Mouse (Mus musculus) midbrain, embryonic 12.5 days (tissue): Measurements from ENCODE around the gene Ank3. TPM values are rescaled to one million over a fixed set of nuclear protein-coding genes. Genes with fewer than 3 reads are reported as not detected.
A peak's percentile ranks its signal among the peaks of the same experiment; 100 is the strongest.

Experiments used
- ATAC-seq: fragments of 200-750 bp; cut with Nextera tagmentation; 2 replicates; pipeline ENCODE4 v1.8.0; 2017; ENCODE audit warnings: low read depth, moderate TSS enrichment, moderate library complexity; ENCODE audit not compliant: low FRiP score
- H3K27ac ChIP-seq: fragments of 300-500 bp; sonication (generic); replicated peaks from 2 replicates; pipeline ENCODE4 v1.5.1; 2016; ENCODE audit warnings: mild to moderate bottlenecking
- H3K27me3 ChIP-seq: fragments of 300-500 bp; sonication (generic); 2 replicates; pipeline ENCODE4 v1.6.1; 2016; ENCODE audit warnings: mild to moderate bottlenecking
- H3K36me3 ChIP-seq: fragments of 300-500 bp; sonication (generic); 2 replicates; pipeline ENCODE4 v1.6.1; 2016
- H3K4me1 ChIP-seq: fragments of 300-500 bp; sonication (generic); 2 replicates; pipeline ENCODE4 v1.6.1; 2016
- H3K4me2 ChIP-seq: fragments of 300-500 bp; sonication (generic); replicated peaks from 2 replicates; pipeline ENCODE4 v1.6.1; 2016; ENCODE audit warnings: mild to moderate bottlenecking, moderate library complexity
- H3K4me3 ChIP-seq: fragments of 300-500 bp; sonication (generic); 2 replicates; pipeline ENCODE4 v1.5.1; 2016; ENCODE audit warnings: mild to moderate bottlenecking
- H3K9ac ChIP-seq: fragments of 300-500 bp; sonication (generic); replicated peaks from 2 replicates; pipeline ENCODE4 v1.6.1; 2016; ENCODE audit warnings: mild to moderate bottlenecking, moderate library complexity
- H3K9me3 ChIP-seq: fragments of 300-500 bp; sonication (generic); 2 replicates; pipeline ENCODE4 v1.6.1; 2016; ENCODE audit warnings: mild to moderate bottlenecking
- WGBS: fragments of 180-500 bp; shearing (Covaris S2); methylation state at CpG from one replicate; pipeline ENCODE4 v1.1.7; 2016; 5-methylcytosine and 5-hydroxymethylcytosine counted together
- polyA plus RNA-seq: library from polyadenylated mRNA; unstranded; fragments of >200 nt; fragmentation: Nextera tagmentation; extraction: Ambion mirVana; gene quantifications from 2 replicates; pipeline ENCODE4 v1.2.1, GENCODE M21; 2016

Ank3 gene
- polyA plus RNA-seq, 1 experiment from 2014 or later = 86.9 TPM

DNA sequence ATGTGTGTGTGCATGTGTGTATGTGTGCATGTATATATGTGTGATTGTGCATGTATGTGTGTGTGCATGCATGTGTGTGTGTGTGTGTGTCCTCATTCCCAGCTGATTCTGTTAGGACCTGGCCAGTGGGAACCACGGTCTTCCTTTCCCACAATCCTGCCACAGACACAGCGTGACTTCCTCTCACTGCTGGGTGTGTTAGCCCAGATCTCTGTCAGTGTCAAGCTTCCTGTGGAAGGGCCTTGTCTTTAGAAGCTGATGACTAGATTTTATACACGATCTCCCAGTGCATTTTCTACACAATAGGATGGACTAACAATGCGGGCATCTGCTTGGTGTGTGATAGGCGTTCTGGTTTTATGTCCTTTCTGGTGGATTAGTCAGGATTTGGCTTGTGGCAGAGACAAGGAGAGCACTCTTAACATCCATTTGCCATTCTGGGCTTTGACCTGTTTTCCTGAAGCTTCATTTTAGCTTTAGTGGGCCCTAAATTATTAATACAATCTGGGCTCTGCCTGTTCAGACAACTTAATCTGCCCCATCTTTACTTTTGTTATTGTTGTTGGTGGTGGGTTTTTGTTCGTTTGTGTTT is 322.4 kb downstream of the Ank3 start:
- Histone ChIP-seq H3K27me3 (no peaks in the 10 kb centered on the region), H3K36me3 (no peaks in the 10 kb centered on the region), H3K27ac (peak overlapping the region; percentile 75), H3K4me3 (no peak overlapping the region), H3K4me1 (peaks cover 26% of the 10 kb centered on the region), H3K9me3 (no peaks in the 10 kb centered on the region), H3K4me2 (peak overlapping the region; percentile 25; the same call in 1 of the 2 replicates), H3K9ac (no peak overlapping the region)
- 31% methylated on average over 6 of the region's 6 CpGs for WGBS
- no peak for ATAC-seq

DNA sequence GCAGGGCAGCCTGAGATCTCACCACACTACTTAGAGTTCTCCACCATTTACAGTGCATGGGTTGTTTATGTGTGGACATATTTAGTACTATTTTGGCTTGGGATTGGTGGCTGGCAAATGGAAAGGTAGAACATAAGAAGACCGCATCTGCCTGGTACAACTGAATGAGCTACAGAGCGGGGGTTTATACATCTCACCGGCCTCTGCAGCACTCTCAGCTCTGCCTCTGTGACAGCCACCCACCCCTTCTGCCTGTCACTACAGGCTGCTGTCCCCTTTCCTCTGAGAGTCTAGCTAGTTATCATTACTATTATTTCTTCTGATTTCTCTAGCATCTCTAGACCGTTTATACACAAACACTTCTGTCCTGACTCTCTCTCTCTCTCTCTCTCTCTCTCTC is 325.6 kb downstream of the Ank3 start:
- H3K36me3 ChIP-seq = no peaks in the 10 kb centered on the region
- WGBS = 96% methylated on average over 4 of the region's 4 CpGs
- H3K27ac ChIP-seq = no peak overlapping the region
- H3K4me3 ChIP-seq = no peak overlapping the region
- H3K9ac ChIP-seq = no peak overlapping the region
- ATAC-seq = no peak
- H3K9me3 ChIP-seq = no peaks in the 10 kb centered on the region
- peaks cover 26% of the 10 kb centered on the region for H3K4me1 ChIP-seq
- no peaks in the 10 kb centered on the region for H3K27me3 ChIP-seq
- H3K4me2 ChIP-seq = no peak overlapping the region

DNA sequence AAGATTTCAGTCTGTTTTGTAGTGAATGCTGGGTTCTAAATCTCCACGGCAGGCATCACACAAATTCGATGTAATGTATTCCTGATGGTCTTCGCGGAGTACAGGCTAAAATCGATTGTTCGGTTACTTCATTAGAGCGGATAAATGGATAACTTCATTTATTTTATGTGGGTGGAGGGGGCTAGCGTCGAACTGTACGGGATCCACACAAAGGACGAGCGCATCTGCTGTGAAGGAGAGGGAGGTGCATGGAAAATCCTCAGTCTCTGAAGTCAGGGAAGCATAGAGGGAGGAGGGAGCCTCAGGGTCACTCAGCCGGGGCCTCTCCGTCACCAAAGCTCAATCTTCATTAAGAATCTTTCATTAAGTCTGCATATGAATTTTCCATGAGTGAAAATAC is 326.5 kb downstream of the Ank3 start:
- WGBS = 70% methylated on average over 14 of the region's 14 CpGs
- Histone ChIP-seq H3K9ac (no peak overlapping the region), H3K9me3 (no peaks in the 10 kb centered on the region), H3K4me3 (no peak overlapping the region), H3K27ac (no peak overlapping the region), H3K36me3 (no peaks in the 10 kb centered on the region), H3K4me1 (peaks cover 22% of the 10 kb centered on the region), H3K4me2 (no peak overlapping the region), H3K27me3 (no peaks in the 10 kb centered on the region)
- ATAC-seq = peak; percentile 31; the same call in 1 of the 2 replicates

DNA sequence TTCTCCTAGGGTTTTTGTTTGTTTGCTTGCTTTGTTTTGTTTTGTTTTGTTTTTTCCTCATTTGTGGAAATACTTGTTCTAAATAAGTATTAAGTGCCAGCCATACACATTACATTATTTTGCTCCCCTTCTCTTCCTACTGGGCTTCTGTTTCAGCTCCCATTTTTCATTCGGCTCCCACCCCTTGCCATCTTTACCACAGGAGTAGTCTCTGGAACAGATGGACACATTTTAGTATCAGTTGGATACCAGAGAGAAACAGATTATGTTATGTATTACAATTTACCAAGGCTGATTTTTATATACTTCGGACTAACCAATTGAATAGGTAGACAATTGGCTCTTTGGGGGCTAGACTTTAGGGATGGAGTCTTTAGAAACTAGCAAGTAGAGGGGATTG is 327.7 kb downstream of the Ank3 start:
- peaks cover 23% of the 10 kb centered on the region for H3K4me1 ChIP-seq
- no peak for ATAC-seq
- H3K9ac ChIP-seq = no peak overlapping the region
- H3K36me3 ChIP-seq = no peaks in the 10 kb centered on the region
- H3K4me3 ChIP-seq = no peak overlapping the region
- H3K4me2 ChIP-seq = no peak overlapping the region
- H3K9me3 ChIP-seq = no peaks in the 10 kb centered on the region
- WGBS = 97% methylated on average over 2 of the region's 2 CpGs
- H3K27me3 ChIP-seq = no peaks in the 10 kb centered on the region
- no peak overlapping the region for H3K27ac ChIP-seq

- 84% methylated on average over 7 of the region's 7 CpGs for WGBS
- H3K27me3 ChIP-seq = no peaks in the 10 kb centered on the region
Observed at GRCm38 (mm10) chr10:69726806-69727205, 328.2 kb downstream of the Ank3 start.

GRCm38 (mm10) chr10:69728876-69729275 is 330.3 kb downstream of the Ank3 start:
- Histone ChIP-seq H3K9ac (no peak overlapping the region), H3K4me1 (peaks cover 23% of the 10 kb centered on the region)
- ATAC-seq = no peak

More at GRCm38 (mm10) chr10:69726806-69727205, 328.2 kb downstream of the Ank3 start:
- Histone ChIP-seq H3K36me3 (no peaks in the 10 kb centered on the region), H3K9ac (no peak overlapping the region), H3K9me3 (no peaks in the 10 kb centered on the region), H3K4me3 (no peak overlapping the region), H3K4me2 (no peak overlapping the region), H3K27ac (no peak overlapping the region), H3K4me1 (peaks cover 23% of the 10 kb centered on the region)
- ATAC-seq = no peak

GRCm38 (mm10) chr10:69730351-69730871 is 331.8 kb downstream of the Ank3 start:
- H3K4me1 ChIP-seq = peaks cover 17% of the 10 kb centered on the region
- H3K4me3 ChIP-seq = no peak overlapping the region
- H3K4me2 ChIP-seq = no peak overlapping the region
- H3K36me3 ChIP-seq = no peaks in the 10 kb centered on the region
- H3K27me3 ChIP-seq = no peaks in the 10 kb centered on the region
- no peak overlapping the region; the same call in 1 of the 2 replicates for H3K9ac ChIP-seq
- H3K9me3 ChIP-seq = no peaks in the 10 kb centered on the region
- no peak for ATAC-seq
- H3K27ac ChIP-seq = 0 out of 2 replicates have a peak overlapping the region, but pooled peaks have one; percentile 46
- WGBS = 66% methylated on average over 10 of the region's 10 CpGs

More at GRCm38 (mm10) chr10:69728876-69729275, 330.3 kb downstream of the Ank3 start:
- 75% methylated on average over 6 of the region's 6 CpGs for WGBS
- Histone ChIP-seq H3K9me3 (no peaks in the 10 kb centered on the region), H3K4me3 (no peak overlapping the region), H3K27me3 (no peaks in the 10 kb centered on the region), H3K36me3 (no peaks in the 10 kb centered on the region), H3K4me2 (no peak overlapping the region), H3K27ac (no peak overlapping the region)

DNA sequence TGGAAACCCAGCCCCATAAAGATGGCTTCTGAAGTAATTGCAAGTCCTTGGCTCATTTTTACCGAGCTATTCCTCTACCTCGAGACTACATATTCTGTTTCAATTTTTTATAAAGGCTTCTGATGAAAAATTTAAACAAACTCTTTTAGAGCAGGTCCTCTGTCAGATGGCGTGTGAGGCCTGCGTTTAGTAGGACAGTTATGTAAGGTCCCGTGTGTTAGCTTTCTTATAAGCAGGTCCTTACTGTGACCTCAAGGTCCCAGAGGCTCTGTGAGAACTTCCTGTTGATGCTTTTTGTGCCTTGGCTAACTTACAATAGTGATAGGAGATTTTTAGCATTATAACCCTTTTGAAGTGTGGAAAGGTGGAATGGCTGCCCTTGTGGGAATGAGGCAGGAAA is 332.8 kb downstream of the Ank3 start:
- no peak for ATAC-seq
- H3K4me3 ChIP-seq = no peak overlapping the region
- no peak overlapping the region for H3K9ac ChIP-seq
- no peaks in the 10 kb centered on the region for H3K27me3 ChIP-seq
- WGBS = 84% methylated on average over 5 of the region's 5 CpGs
- no peaks in the 10 kb centered on the region for H3K36me3 ChIP-seq
- peaks cover 17% of the 10 kb centered on the region for H3K4me1 ChIP-seq
- H3K9me3 ChIP-seq = no peaks in the 10 kb centered on the region
- H3K27ac ChIP-seq = no peak overlapping the region
- no peak overlapping the region for H3K4me2 ChIP-seq

DNA sequence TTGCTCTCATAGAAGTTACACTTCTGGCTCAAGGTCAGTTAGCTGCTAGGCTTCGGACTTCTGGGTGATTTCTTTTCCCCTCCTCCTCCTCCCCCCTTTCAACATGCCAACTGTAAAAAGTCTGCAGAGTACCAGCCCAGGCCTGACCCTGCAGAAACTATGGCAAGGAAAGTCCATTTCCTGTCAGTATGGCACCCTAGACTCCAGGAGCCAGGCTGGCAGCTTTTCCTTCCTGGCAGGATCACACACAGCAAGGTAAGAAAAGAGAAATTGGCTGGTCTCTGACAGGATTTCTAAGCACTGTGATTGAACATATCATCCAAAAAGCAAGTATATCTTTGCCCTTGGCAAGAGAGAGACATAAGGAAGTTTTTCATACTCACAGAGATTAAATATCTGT is 333.3 kb downstream of the Ank3 start:
- Histone ChIP-seq H3K4me3 (no peak overlapping the region), H3K9me3 (no peaks in the 10 kb centered on the region), H3K4me2 (no peak overlapping the region), H3K9ac (no peak overlapping the region), H3K27ac (no peak overlapping the region), H3K27me3 (no peaks in the 10 kb centered on the region), H3K36me3 (no peaks in the 10 kb centered on the region), H3K4me1 (peaks cover 17% of the 10 kb centered on the region)
- ATAC-seq = no peak
- WGBS = 88% methylated on average over 1 of the region's 1 CpGs

DNA sequence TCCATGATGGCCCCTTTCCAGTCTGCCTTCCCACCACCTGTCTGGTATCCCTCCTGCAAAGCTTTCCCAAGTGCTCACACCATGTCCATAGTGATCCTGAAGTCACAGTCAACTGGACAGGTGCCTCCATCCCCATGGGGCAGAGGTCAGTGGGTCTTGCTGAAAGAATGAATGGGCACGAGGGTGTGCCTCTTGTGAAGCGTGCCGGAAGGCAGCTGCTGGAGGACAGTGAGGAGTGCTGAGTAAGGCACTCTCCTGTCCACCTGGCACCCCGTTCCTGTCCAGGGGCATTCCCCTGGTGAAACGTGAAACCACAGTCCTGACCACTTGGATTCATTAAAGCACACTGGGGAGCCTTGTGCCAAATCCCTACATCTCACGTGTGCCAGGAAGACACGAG is 337.7 kb downstream of the Ank3 start:
- H3K4me3 ChIP-seq = no peak overlapping the region
- H3K9me3 ChIP-seq = no peaks in the 10 kb centered on the region
- H3K36me3 ChIP-seq = no peaks in the 10 kb centered on the region
- no peak overlapping the region for H3K4me2 ChIP-seq
- WGBS = 70% methylated on average over 7 of the region's 7 CpGs
- H3K27me3 ChIP-seq = no peaks in the 10 kb centered on the region
- no peak for ATAC-seq
- no peak overlapping the region for H3K27ac ChIP-seq
- no peak overlapping the region for H3K9ac ChIP-seq
- H3K4me1 ChIP-seq = no peaks in the 10 kb centered on the region

GRCm38 (mm10) chr10:69738741-69739271 is 340.2 kb downstream of the Ank3 start:
- H3K27ac ChIP-seq = no peak overlapping the region
- no peaks in the 10 kb centered on the region for H3K27me3 ChIP-seq
- 68% methylated on average over 5 of the region's 5 CpGs for WGBS
- H3K9me3 ChIP-seq = no peaks in the 10 kb centered on the region
- ATAC-seq = no peak
- no peak overlapping the region for H3K9ac ChIP-seq
- no peaks in the 10 kb centered on the region for H3K36me3 ChIP-seq
- no peak overlapping the region for H3K4me3 ChIP-seq
- H3K4me1 ChIP-seq = peaks cover 5% of the 10 kb centered on the region; the same call in 1 of the 2 replicates
- H3K4me2 ChIP-seq = no peak overlapping the region

DNA sequence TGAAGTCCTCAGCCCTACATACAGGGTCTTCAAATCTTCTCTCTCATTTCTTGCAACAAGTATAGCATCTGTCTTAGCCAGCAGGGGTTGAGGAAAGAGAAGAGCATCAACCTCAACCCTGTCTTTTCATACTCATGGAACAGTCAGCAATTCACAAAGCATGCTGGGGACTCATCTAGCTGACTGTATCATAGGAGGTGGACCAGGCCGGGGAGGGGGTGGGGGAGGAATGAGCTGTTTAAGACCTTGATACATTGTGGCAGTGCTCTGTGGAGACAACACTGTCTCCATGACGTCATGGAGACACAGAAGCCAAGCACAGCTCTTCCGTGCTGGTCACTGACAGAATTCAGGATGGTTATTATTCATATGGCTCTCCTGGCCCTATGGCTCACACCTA is 344.0 kb downstream of the Ank3 start:
- Histone ChIP-seq H3K9me3 (no peaks in the 10 kb centered on the region), H3K36me3 (no peaks in the 10 kb centered on the region), H3K4me1 (peaks cover 25% of the 10 kb centered on the region), H3K27me3 (no peaks in the 10 kb centered on the region), H3K4me2 (no peak overlapping the region), H3K4me3 (no peak overlapping the region), H3K9ac (no peak overlapping the region), H3K27ac (no peak overlapping the region)
- 96% methylated on average over 3 of the region's 3 CpGs for WGBS
- no peak for ATAC-seq
